Mouse (Mus musculus) forebrain, embryonic 10.5 days (tissue): ENCODE measurements around the gene Rcc2. TPM values are rescaled to one million over a fixed set of nuclear protein-coding genes. Genes with fewer than 3 reads are reported as not detected.
A peak's percentile ranks its signal among the peaks of the same experiment; 100 is the strongest.

ENCODE experiments used
- DNase-seq: peaks from one replicate; pipeline ENCODE4 v3.0.0-alpha.2; 2017; ENCODE audit warnings: low spot score; ENCODE audit errors: extremely low spot score
- H3K27ac ChIP-seq: fragments of 300-500 bp; sonication (generic); 2 replicates; pipeline ENCODE4 v1.5.1; 2016; ENCODE audit warnings: mild to moderate bottlenecking
- H3K27me3 ChIP-seq: fragments of 300-500 bp; sonication (generic); 2 replicates; pipeline ENCODE4 v1.6.1; 2016; ENCODE audit warnings: mild to moderate bottlenecking; ENCODE audit not compliant: poor library complexity, severe bottlenecking
- H3K36me3 ChIP-seq: fragments of 300-500 bp; sonication (generic); replicated peaks from 2 replicates; pipeline ENCODE4 v1.6.1; 2016; ENCODE audit warnings: mild to moderate bottlenecking, moderate library complexity
- H3K4me1 ChIP-seq: fragments of 300-500 bp; sonication (generic); 2 replicates; pipeline ENCODE4 v1.6.1; 2016
- H3K4me3 ChIP-seq: fragments of 300-500 bp; sonication (generic); 2 replicates; pipeline ENCODE4 v1.5.1; 2016; ENCODE audit warnings: mild to moderate bottlenecking, moderate library complexity
- H3K9me3 ChIP-seq: fragments of 300-500 bp; sonication (generic); 2 replicates; pipeline ENCODE4 v1.6.1; 2016; ENCODE audit warnings: mild to moderate bottlenecking, moderate library complexity
- WGBS: fragments of 180-500 bp; shearing (Covaris S2); methylation state at CpG from one replicate; pipeline ENCODE4 v1.1.7; 2016; 5-methylcytosine and 5-hydroxymethylcytosine counted together
- polyA plus RNA-seq: library from polyadenylated mRNA; unstranded; fragments of >200 nt; fragmentation: Nextera tagmentation; extraction: Ambion mirVana; gene quantifications from 2 replicates; pipeline ENCODE4 v1.2.1, GENCODE M21; 2016

Gene Rcc2
- 40.8 and 44.7 TPM in 2 replicates for polyA plus RNA-seq

DNA sequence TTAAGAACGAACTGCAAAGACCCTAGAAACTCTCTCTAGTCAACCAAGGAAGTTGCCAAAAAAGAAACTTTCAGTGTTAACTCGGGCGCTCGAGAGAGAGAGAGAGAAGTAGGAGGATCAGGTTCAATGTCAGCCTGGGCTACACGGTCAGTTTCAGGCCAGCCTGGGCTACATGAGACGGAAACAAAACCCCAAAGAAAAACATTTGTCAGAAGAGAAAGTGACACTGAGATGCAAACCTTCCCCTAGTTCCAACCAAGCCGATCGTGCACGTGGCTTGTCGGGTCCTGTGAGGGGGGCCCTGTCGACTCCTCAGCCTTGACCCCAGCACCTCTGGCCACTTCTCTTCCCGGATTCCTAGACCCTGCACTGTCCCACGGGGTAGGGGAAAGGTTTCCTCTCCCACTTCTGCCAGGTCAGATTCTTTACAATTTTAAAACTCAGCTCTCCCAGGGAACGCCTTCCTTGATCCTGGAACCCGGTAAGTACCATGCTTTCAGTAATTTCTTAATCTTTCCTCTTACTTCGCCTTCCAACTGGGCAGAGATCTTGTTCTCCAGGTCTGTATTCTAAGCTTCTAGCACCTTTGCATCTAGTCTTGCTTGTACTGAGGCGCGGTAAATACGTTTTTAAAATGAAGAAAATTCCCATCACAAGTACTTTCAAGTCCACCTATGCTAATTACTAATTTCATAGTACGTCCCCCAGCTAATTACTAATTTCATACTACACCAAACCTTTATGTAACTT is at the start of gene Rcc2:
TSS of gene Rcc2 (plus strand) at position 273 of the 750 bp plus-strand sequence.
- Histone ChIP-seq H3K4me3 (peak within 1 kb of the TSS; percentile 89), H3K27ac (peak within 1 kb of the TSS; percentile 100), H3K27me3 (peaks cover 33% of the 10 kb centered on the region), H3K9me3 (no peaks in the 10 kb centered on the region), H3K4me1 (peaks cover 48% of the 10 kb centered on the region), H3K36me3 (peaks cover 20% of the 10 kb centered on the region)
- DNase-seq, result no peak
- WGBS, result 5% methylated on average over 20 of the region's 20 CpGs

DNA sequence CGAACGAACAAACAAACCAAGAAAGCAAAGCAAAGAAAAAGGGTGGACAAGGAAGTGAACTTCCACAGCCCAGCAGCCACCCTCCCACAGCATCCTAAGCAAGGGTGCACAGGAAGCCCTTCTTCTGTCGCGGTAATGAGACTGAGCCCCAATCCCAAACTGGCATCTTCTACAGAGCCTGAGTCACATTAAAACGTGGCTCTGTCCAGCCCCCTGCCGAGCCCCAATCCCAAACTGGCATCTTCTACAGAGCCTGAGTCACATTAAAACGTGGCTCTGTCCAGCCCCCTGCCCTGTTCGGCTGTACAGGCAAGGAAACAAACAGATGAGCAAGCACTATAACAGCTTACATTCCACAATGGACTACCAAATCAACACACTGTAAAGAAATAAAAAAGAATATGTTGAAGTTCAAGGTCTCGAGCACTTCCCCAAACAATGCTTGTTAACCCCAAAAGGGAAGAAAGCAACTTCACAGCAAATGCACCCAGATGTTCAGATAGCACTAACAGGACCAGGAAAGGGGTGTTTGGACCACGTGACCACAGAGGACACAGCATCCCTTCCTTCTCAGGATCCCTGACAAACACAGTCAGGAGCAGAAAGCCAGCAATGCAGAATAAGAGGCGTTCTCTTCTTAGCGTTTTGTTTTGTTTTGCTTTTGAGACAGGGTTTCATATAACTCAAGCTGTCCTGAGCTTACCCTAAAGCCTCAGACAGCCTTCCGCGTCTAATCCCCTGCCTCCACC is 46.3 kb upstream of the Rcc2 start:
- Histone ChIP-seq H3K4me3 (no peak overlapping the region), H3K9me3 (no peaks in the 10 kb centered on the region), H3K27me3 (peaks cover 27% of the 10 kb centered on the region; the same call in 1 of the 2 replicates), H3K36me3 (no peaks in the 10 kb centered on the region), H3K4me1 (peaks cover 61% of the 10 kb centered on the region), H3K27ac (peak overlapping the region; percentile 30; the same call in 1 of the 2 replicates)
- DNase-seq, result no peak
- 56% methylated on average over 14 of the region's 14 CpGs for WGBS

DNA sequence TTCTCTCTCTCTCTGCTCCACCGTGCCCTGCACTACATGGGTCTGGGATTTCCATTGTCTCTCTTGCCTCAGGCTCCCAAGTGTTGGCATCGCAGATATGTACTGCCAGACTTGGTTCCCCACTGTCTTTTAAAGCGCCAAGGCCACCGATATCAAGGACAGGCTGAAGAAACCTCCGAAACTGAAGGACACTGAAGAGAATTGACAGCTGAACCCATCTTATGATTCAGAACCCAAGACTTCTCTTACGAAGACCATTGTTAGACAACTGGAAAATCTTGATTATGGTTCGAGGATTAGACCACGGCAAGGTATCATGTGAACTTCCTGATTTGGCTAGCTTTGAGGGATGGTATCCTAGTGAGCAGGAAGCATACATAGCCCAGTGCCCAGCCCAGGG is 45.5 kb upstream of the Rcc2 start:
- H3K4me1 ChIP-seq, result peaks cover 57% of the 10 kb centered on the region
- no peak overlapping the region for H3K4me3 ChIP-seq
- H3K27me3 ChIP-seq, result peaks cover 27% of the 10 kb centered on the region; the same call in 1 of the 2 replicates
- no peaks in the 10 kb centered on the region for H3K9me3 ChIP-seq
- H3K36me3 ChIP-seq, result no peaks in the 10 kb centered on the region
- WGBS, result 84% methylated on average over 8 of the region's 8 CpGs
- no peak for DNase-seq
- H3K27ac ChIP-seq, result peak overlapping the region; percentile 30; the same call in 1 of the 2 replicates

DNA sequence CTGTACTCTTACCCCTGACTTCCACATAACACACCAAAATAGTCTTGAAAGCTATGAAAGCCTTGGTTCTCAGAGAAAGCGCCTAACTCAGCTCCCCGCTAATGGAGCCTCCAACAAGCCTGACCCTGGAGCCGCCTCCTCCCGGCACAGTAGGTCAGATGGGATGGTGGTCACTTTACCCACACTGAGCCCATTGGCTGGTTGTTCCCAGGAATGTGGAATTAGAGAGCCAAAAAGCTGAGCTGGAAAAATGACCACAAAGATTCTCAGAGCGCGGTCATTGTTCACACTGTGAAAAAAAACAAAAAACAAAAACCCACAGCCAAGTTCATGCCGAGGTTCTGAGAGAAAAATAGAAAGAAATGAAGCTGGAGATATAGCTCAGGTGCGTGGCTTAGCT is 43.8 kb upstream of the Rcc2 start:
- no peak for DNase-seq

DNA sequence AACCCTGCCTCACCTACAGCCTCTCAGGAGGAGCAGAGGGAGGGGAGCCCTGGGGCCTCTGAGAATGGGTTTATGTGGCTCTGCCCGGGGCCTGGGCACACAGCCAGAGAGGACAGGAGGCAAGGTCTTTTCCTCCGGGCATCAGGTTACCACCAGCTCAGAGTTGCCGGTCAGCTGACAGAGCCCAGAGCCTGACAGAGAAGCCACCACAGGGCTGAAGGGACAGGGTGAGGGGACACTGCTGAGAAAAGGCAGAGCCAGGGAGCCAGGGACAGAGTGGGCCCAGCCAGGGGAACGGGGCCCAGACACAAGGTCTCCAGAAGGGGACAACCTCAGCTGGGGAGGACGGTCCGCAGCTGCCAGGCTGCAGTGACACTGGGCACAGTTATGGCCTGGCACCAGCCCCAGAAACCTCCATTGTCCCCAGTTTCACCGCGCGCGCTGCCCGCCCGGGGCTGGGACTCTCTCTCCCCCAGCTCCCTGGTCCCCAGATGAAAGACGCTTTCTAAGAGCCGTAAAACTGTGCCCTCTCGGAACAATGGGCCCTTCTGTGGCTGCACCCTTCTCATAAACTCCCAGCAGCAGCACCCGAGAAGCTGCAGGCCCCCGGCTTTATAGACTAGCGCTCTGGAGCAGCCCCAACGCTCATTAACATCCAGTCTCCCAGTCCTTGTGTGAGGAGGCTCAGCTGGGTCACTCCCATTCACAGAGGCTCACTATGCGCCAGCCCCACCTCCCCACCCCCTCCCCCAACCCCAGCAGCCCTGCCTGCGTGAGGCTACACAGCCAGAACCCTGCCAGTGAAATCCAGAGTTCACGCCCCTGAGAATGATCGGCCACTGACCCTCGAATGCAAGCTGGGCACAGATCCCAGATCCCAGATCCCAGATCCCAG is 42.4 kb upstream of the Rcc2 start:
- Histone ChIP-seq H3K36me3 (no peaks in the 10 kb centered on the region), H3K4me1 (peaks cover 73% of the 10 kb centered on the region), H3K9me3 (no peaks in the 10 kb centered on the region), H3K27me3 (peaks cover 33% of the 10 kb centered on the region), H3K27ac (peak overlapping the region; percentile 92), H3K4me3 (peak overlapping the region; percentile 39)
- peak; percentile 66 for DNase-seq
- WGBS, result 4% methylated on average over 24 of the region's 24 CpGs

More for the DNA sequence above, 43.8 kb upstream of the Rcc2 start:
- WGBS, result 75% methylated on average over 8 of the region's 8 CpGs
- Histone ChIP-seq H3K4me3 (no peak overlapping the region), H3K4me1 (peaks cover 59% of the 10 kb centered on the region), H3K27ac (peak overlapping the region; percentile 92; the same call in 1 of the 2 replicates), H3K27me3 (peaks cover 25% of the 10 kb centered on the region; the same call in 1 of the 2 replicates), H3K9me3 (no peaks in the 10 kb centered on the region), H3K36me3 (no peaks in the 10 kb centered on the region)

DNA sequence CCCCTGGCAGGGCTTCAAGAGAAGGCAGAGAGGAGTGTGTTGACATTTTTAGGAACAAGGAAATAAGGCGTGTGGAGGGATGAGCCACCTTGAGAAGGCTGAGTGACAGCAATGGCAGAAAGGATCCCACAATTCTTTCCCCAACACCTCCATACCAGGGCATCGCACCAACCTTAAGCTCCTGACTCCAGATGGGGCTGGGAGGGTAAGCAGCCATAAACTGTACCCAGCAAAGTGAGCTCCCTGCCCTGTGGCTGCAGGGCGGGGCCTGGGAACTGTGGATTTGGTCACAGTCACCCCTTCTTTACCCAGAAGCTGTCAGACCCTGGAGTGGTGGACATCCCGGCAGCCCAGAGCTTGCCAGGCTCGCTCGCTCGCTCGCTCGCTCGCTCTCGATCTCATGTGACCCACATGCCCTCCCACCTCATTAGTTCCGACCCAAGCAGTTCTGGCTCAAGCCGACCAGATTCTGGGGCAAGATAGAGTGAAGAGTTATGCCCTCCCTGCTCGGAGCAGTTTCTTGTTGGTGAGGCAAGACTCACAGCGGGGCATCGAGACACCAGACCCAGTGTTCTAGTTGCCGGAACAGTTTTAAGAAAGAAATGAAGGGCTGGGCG is 38.8 kb upstream of the Rcc2 start:
- H3K4me3 ChIP-seq, result no peak overlapping the region
- peaks cover 22% of the 10 kb centered on the region for H3K27me3 ChIP-seq
- peaks cover 75% of the 10 kb centered on the region for H3K4me1 ChIP-seq
- H3K36me3 ChIP-seq, result no peaks in the 10 kb centered on the region
- no peak for DNase-seq
- 81% methylated on average over 18 of the region's 18 CpGs for WGBS
- H3K27ac ChIP-seq, result peak overlapping the region; percentile 48
- H3K9me3 ChIP-seq, result no peaks in the 10 kb centered on the region

DNA sequence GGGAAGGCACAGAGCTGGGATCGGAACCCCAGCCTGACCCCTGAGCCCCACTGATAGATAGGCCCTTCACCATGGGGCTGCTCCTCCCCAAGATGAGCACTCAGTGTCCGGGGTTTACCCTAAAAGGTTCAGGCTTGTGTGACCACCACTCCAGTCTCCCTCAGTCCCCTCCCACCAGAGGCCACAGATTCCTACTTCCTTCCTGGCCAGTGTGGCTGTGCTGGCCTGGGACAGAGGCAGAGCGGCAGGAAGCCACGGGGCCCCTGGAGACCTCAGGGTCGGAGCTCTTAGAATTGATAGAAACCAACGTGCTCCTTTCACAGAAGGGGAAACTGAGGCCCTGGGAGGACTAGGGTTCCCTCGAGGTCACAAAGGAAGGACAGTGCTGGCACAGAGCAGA is 37.9 kb upstream of the Rcc2 start:
- Histone ChIP-seq H3K4me1 (peaks cover 65% of the 10 kb centered on the region), H3K9me3 (no peaks in the 10 kb centered on the region), H3K27ac (peak overlapping the region; percentile 75), H3K36me3 (no peaks in the 10 kb centered on the region), H3K4me3 (no peak overlapping the region), H3K27me3 (peaks cover 22% of the 10 kb centered on the region)
- no peak for DNase-seq
- 39% methylated on average over 7 of the region's 7 CpGs for WGBS

DNA sequence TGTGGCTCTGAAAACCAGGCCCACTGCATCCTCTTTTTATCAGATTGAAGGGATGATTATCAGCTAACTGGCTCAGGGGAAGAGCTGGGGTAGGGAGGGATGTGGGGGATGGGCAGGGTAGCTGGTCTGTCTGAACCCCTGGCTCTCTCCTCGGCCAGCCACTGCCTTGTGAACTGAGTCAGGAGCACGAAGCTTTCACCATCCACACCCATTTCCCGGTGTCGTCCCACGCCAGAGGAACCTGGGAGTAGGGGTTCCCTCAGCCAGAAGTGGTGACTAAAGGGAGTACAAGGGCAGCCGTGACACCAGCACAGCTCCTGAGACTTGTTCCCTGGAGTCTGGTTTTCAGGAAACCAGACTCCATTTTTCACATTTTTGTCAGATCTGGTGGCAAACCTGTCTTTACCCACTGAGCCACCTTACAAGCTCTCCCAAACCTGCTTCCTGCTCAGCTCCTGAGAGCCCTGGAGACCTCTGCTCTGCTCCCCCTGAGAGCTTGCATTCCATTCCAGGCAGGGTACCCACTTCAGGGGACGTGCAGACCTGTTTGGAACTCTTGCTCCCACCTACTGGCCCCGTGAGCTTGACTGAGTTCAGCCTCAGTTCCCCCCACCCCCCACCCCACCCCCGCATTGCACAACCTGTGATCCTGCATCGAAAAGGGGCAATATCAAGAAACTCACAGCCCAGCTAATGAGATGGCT is 37.3 kb upstream of the Rcc2 start:
- H3K4me1 ChIP-seq, result peaks cover 59% of the 10 kb centered on the region
- H3K27me3 ChIP-seq, result peaks cover 18% of the 10 kb centered on the region
- H3K36me3 ChIP-seq, result no peaks in the 10 kb centered on the region
- H3K4me3 ChIP-seq, result no peak overlapping the region
- peak overlapping the region; percentile 75 for H3K27ac ChIP-seq
- no peak for DNase-seq
- no peaks in the 10 kb centered on the region for H3K9me3 ChIP-seq
- 33% methylated on average over 10 of the region's 10 CpGs for WGBS

DNA sequence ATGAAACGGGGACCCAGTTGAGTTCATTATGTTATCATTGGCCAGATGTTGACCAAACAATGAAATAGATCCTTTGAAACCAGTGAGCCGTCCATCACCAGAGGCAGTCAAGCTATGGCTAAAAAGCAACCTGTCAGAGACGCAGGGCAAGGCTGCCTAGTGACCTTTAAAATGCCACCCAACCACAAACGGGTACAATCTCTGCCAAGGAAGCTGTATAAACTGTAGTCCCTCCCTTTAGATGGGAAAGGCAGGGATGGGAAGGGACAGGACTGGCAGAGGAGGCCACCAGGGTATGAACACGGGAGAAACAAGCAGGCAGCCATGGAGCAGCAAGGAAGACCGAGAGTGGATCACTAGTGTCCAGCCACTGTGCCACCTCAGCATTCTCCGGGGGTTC is 35.3 kb upstream of the Rcc2 start:
- no peak for DNase-seq
- peaks cover 10% of the 10 kb centered on the region for H3K27me3 ChIP-seq
- no peak overlapping the region for H3K4me3 ChIP-seq
- peaks cover 46% of the 10 kb centered on the region for H3K4me1 ChIP-seq
- H3K9me3 ChIP-seq, result no peaks in the 10 kb centered on the region
- 81% methylated on average over 7 of the region's 7 CpGs for WGBS
- H3K27ac ChIP-seq, result no peak overlapping the region
- H3K36me3 ChIP-seq, result no peaks in the 10 kb centered on the region

DNA sequence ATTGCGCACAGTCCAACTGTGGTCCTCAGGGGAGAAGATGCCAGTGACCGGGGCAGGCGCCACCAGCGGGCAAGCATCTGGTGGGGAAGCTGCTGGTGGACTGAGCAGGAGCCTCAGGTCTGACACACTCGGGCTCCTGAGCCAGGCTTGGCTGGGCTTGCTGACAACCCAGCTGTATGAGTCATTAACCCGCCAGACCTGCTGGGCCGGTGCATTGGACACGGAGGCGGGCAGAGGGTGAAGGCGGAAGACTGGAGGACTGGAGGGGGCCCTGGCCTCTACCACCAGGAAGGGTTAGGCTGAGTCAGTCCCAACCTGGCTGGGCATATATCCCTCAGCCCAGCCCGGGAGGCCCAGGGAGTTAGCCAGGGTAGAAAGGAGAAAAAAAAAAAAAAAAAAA is 34.6 kb upstream of the Rcc2 start, which contains the start of gene Arhgef10l:
TSS of gene Arhgef10l (minus strand) at position 253 of the 400 bp plus-strand sequence.
- DNase-seq, result no peak
- Histone ChIP-seq H3K9me3 (no peaks in the 10 kb centered on the region), H3K4me1 (peaks cover 46% of the 10 kb centered on the region), H3K36me3 (no peaks in the 10 kb centered on the region), H3K27me3 (peaks cover 10% of the 10 kb centered on the region), H3K27ac (peak within 1 kb of the TSS; percentile 35; the same call in 1 of the 2 replicates), H3K4me3 (no peak within 1 kb of the TSS)
- 87% methylated on average over 11 of the region's 11 CpGs for WGBS

DNA sequence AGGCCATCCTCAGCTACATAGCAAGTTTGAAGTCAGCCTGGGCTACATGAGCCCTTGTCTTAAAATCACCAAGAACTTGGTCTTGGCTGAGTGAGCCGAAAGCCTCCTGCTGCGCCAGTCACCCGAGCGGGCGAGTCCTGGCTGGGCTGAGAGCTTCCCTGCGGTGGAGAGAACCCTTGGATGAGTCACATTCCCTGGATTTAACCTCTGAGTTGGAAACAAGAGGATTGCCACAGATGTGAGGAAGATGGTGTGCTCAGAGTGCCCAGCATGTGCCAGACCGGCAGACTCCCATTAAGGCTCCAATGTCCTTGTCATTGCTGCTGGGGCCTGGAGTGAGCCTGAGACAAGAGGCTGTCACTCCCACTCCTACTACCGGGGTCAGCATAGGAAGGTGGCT is 32.5 kb upstream of the Rcc2 start:
- DNase-seq, result no peak
- H3K36me3 ChIP-seq, result no peaks in the 10 kb centered on the region
- WGBS, result 90% methylated on average over 8 of the region's 8 CpGs
- no peaks in the 10 kb centered on the region for H3K27me3 ChIP-seq
- no peaks in the 10 kb centered on the region for H3K9me3 ChIP-seq
- H3K4me3 ChIP-seq, result no peak overlapping the region
- H3K4me1 ChIP-seq, result peaks cover 30% of the 10 kb centered on the region
- no peak overlapping the region for H3K27ac ChIP-seq
